Mouse (Mus musculus): ENCODE results near the gene Phf21a.

DNA sequence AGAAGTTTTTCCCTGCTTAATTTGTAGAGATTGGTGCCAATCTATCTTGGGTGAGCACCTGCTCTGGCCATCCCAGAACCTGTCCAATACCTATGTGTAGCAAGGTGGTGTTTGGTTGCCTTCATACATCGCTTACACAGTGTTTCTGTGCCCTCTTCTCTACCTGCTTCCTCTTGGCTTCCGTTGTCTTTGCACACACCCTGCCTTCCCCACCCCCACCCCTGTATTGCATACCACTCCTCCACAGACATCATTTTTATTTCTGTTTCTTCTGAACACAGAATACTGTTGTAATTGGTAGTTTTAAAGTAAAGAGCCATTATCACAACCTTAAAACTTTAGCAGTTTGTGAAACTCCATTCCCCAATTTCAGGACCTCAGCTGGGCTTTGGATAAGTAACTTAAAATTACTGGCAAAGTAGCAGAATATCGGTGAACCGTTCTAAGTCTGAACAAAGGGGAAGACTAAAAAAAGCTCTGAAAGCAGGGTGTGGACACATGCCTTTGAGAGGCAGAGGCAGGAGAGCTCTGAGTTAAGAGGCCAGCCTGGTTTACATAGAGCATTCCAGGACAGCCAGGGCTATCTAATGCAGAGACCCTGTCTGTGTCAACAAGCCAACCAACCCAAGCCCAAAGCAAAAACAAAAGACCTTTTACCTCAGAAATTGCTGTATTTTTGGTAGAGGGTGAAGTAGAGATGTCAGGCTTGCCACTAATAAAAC is 109.6 kb downstream of the Phf21a start:
- no peak for TF ChIP-seq CTCF (IDR thresholded peaks at IDR 0.05)
- no peak for TF ChIP-seq POLR2A (IDR thresholded peaks at IDR 0.05; ENCODE audit: insufficient read depth, low read depth, low read length)
